Mouse (Mus musculus) olfactory bulb, adult 2 months (tissue): ENCODE data around the gene Pou5f2. TPM values are rescaled to one million over a fixed set of nuclear protein-coding genes. Genes with fewer than 3 reads are reported as not detected.

ENCODE experiments used
- H3K27ac ChIP-seq: fragments of 200-500 bp; 2 replicates; pipeline ENCODE4 v1.5.1; 2012; ENCODE audit warnings: low read depth, low read length; ENCODE audit not compliant: insufficient read depth
- H3K4me1 ChIP-seq: fragments of 200-500 bp; 2 replicates; pipeline ENCODE4 v1.6.1; 2012; ENCODE audit warnings: low read length; ENCODE audit not compliant: control insufficient read depth, insufficient read depth
- H3K4me3 ChIP-seq: fragments of 200-500 bp; 2 replicates; pipeline ENCODE4 v1.5.1; 2012; ENCODE audit warnings: mild to moderate bottlenecking, low read depth, low read length, moderate library complexity; ENCODE audit not compliant: insufficient read depth
- CTCF ChIP-seq: fragments of 200-500 bp; IDR thresholded peaks from 2 replicates; pipeline ENCODE4 v1.5.1; 2012; ENCODE audit warnings: low read depth, mild to moderate bottlenecking, low read length, moderate library complexity; ENCODE audit not compliant: insufficient read depth
- POLR2A ChIP-seq: fragments of 200-500 bp; IDR thresholded peaks from 2 replicates; pipeline ENCODE4 v1.6.1; 2012; ENCODE audit warnings: mild to moderate bottlenecking, low read depth, low read length, moderate library complexity; ENCODE audit not compliant: insufficient read depth
- WGBS: fragments of 180-500 bp; shearing (Covaris S2); methylation state at CpG from one replicate; pipeline ENCODE4 v1.1.7; 2018; 5-methylcytosine and 5-hydroxymethylcytosine counted together
- polyA plus RNA-seq: library from polyadenylated mRNA; stranded (reverse); fragments of >200 nt; gene quantifications from 2 replicates; pipeline ENCODE4 v1.2.4, GENCODE M21; 2012; ENCODE audit warnings: low replicate concordance; ENCODE audit not compliant: missing spikeins, insufficient read depth, insufficient read length

Gene Pou5f2
- not detected in 2 replicates for polyA plus RNA-seq

GRCm38 (mm10) chr13:78024683-78025294 is at the start of gene Pou5f2:
Pou5f2 (plus strand) TSS chr13:78024902.
- 62% methylated on average over 15 of the region's 15 CpGs for WGBS
- Histone ChIP-seq H3K4me1 (no peaks in the 10 kb centered on the region), H3K27ac (no peak within 1 kb of the TSS), H3K4me3 (no peak within 1 kb of the TSS)
- no peak for TF ChIP-seq POLR2A
- no peak for TF ChIP-seq CTCF

DNA sequence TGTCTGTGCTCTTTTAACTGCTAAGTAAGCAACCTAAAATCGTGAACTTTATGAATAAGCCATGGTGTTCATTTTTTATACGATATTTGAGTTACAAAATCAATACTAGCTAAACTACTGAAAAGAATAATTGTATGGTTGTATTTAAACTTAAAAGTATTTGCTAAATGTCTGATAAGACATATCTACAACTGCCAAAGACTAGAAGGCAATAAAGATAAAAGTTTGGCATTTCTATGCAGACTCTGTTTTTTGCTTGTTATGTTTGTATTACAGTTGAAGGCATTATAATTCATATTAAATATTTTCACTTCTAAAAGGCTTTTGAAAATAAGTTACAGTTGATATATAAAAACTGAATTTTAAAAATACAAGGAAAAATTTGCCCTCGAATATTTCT is 48.5 kb upstream of the Pou5f2 start:
- TF ChIP-seq CTCF (no peak), POLR2A (no peak)
- Histone ChIP-seq H3K4me3 (no peak overlapping the region), H3K4me1 (no peaks in the 10 kb centered on the region), H3K27ac (no peak overlapping the region)
- WGBS = 90% methylated on average over 3 of the region's 3 CpGs

GRCm38 (mm10) chr13:77977121-77977520 is 47.6 kb upstream of the Pou5f2 start:
- Histone ChIP-seq H3K4me1 (no peaks in the 10 kb centered on the region), H3K27ac (no peak overlapping the region), H3K4me3 (no peak overlapping the region)
- 100% methylated on average over 1 of the region's 1 CpGs for WGBS
- no peak for TF ChIP-seq CTCF

DNA sequence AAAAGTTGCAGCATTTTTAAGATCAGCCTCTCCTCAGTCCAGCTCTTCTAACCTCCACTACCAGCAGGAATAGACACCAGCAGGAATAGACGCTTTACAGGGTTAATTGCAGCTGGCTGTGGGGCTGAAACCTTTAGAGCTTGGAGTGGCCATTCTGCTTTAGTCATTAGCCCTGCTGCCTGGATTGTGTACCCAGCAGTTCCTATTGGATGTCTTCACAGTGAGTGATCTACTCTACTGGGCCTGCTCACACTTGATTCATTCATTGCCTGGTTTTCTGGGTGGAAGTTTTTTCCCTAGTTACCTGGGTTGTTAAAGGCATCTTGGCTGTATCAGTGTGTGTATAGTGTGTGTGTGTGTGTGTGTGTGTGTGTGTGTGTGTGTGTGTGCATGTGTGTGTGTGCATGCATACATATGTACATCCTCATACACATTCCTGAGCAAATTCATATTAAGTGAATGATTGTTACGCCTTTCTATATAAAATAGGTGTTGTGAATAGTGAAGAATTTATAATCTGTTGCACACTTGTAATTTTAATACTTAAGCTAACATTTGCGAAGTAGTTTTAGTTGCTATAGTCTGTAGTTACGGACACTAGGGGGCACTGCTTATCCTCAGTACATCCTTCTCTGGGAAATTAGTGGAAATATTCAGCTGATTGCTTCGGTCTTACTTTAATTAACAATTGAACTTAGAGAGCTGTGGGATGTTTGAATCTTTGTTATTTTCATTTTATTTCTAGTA is 42.4 kb upstream of the Pou5f2 start:
- TF ChIP-seq POLR2A (no peak), CTCF (no peak)
- H3K4me1 ChIP-seq = no peaks in the 10 kb centered on the region
- no peak overlapping the region for H3K4me3 ChIP-seq
- no peak overlapping the region for H3K27ac ChIP-seq
- 25% methylated on average over 5 of the region's 5 CpGs for WGBS

- WGBS = 38% methylated on average over 2 of the region's 2 CpGs
- Histone ChIP-seq H3K4me3 (no peak overlapping the region), H3K4me1 (no peaks in the 10 kb centered on the region), H3K27ac (no peak overlapping the region)
- no peak for TF ChIP-seq POLR2A
- TF ChIP-seq CTCF = no peak
Observed at GRCm38 (mm10) chr13:77982852-77983202, 41.9 kb upstream of the Pou5f2 start.

DNA sequence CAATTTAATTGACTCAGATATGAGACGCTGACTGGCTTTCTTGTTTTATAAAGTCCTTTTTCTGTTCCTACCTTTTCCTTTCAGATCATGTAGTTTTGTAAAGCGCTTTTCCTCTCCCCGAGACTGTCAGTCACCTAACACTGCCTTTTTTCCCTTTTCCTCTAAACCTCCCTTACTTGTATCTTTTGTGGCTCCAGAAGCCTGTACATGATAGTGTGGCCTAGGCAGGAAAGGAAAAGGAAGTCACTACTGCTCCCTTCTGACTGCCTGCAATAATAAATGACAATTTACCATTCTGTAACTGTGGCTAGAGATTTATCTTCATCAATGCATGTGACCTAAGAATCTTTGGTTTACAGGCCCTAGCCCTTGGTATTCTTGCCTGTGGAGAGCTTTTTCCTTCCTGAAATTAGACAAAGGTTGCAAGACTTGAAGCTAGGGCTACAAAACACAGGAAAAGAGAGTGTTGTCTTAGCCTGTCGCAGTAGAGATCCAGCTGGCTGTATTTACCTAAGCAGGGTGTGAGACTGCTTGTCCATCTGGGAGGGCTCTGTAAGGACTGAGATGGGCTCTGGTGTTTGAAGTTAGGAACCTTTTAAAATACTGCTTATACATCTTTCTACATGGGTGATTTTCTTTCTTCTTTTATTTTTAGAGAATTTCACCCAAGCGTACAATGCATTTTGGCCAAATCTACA is 33.4 kb upstream of the Pou5f2 start:
- 91% methylated on average over 5 of the region's 5 CpGs for WGBS
- TF ChIP-seq POLR2A (no peak), CTCF (no peak)
- Histone ChIP-seq H3K4me1 (no peaks in the 10 kb centered on the region), H3K4me3 (no peak overlapping the region), H3K27ac (no peak overlapping the region)

GRCm38 (mm10) chr13:78004649-78005048 is 20.1 kb upstream of the Pou5f2 start:
- WGBS = 64% methylated on average over 4 of the region's 4 CpGs
- TF ChIP-seq POLR2A (no peak), CTCF (no peak)
- no peaks in the 10 kb centered on the region for H3K4me1 ChIP-seq
- H3K27ac ChIP-seq = no peak overlapping the region
- H3K4me3 ChIP-seq = no peak overlapping the region

- H3K4me1 ChIP-seq = no peaks in the 10 kb centered on the region
- 56% methylated on average over 3 of the region's 3 CpGs for WGBS
- no peak overlapping the region for H3K27ac ChIP-seq
- H3K4me3 ChIP-seq = no peak overlapping the region
- TF ChIP-seq POLR2A = no peak
- no peak for TF ChIP-seq CTCF
Observed at GRCm38 (mm10) chr13:78005344-78005743, 19.4 kb upstream of the Pou5f2 start.

GRCm38 (mm10) chr13:78010176-78010575 is 14.5 kb upstream of the Pou5f2 start:
- Histone ChIP-seq H3K27ac (no peak overlapping the region), H3K4me3 (no peak overlapping the region), H3K4me1 (no peaks in the 10 kb centered on the region)
- 100% methylated on average over 1 of the region's 1 CpGs for WGBS
- no peak for TF ChIP-seq POLR2A
